Mouse (Mus musculus) MEL (cell line): Measurements from ENCODE around the gene Tmppe.

ENCODE experiments used
- CTCF ChIP-seq, 3 experiments: IDR thresholded peaks in 2 of 3; conservative IDR thresholded peaks in 1 of 3; 2 replicates each; pipeline ENCODE4 v1.5.1; 2011 to 2012; ENCODE audit warnings: low read length in 3 of 3, low read depth in 2 of 3, mild to moderate bottlenecking in 2 of 3, improper control_type of control experiment in 1 of 3, inconsistent platforms in 1 of 3, mixed read lengths in 1 of 3, moderate library complexity in 1 of 3; ENCODE audit not compliant: control insufficient read depth in 1 of 3, insufficient read depth in 1 of 3, poor library complexity in 1 of 3, severe bottlenecking in 1 of 3
- EP300 ChIP-seq, 2 experiments: IDR thresholded peaks; 2 replicates each; pipeline ENCODE4 v1.6.1; 2011; ENCODE audit warnings: improper control_type of control experiment in 2 of 2, low read length in 2 of 2, low read depth in 1 of 2, mild to moderate bottlenecking in 1 of 2
- MAX ChIP-seq: IDR thresholded peaks from 2 replicates; pipeline ENCODE4 v1.6.1; 2011; ENCODE audit warnings: low read length, improper control_type of control experiment
- POLR2A ChIP-seq, 2 experiments: IDR thresholded peaks; 2 replicates each; pipeline ENCODE4 v1.6.1; 2011 to 2012; ENCODE audit warnings: low read length in 2 of 2, mild to moderate bottlenecking in 2 of 2, control low read depth in 1 of 2, improper control_type of control experiment in 1 of 2, low read depth in 1 of 2, moderate library complexity in 1 of 2; ENCODE audit not compliant: control insufficient read depth in 1 of 2, insufficient read depth in 1 of 2, poor library complexity in 1 of 2
- RAD21 ChIP-seq: IDR thresholded peaks from 2 replicates; pipeline ENCODE4 v1.6.1; 2011; ENCODE audit warnings: mild to moderate bottlenecking, low read depth, low read length, improper control_type of control experiment
- TAL1 ChIP-seq: IDR thresholded peaks from 2 replicates; pipeline ENCODE4 v1.6.1; 2012; ENCODE audit warnings: mild to moderate bottlenecking, inconsistent platforms, low read length, moderate library complexity, mixed read lengths
- ZC3H11A ChIP-seq: IDR thresholded peaks from 2 replicates; pipeline ENCODE4 v1.6.1; 2012; ENCODE audit warnings: low read depth, mild to moderate bottlenecking, inconsistent platforms, low read length, improper control_type of control experiment
- ZKSCAN1 ChIP-seq: IDR thresholded peaks from 2 replicates; pipeline ENCODE4 v1.6.1; 2012; ENCODE audit warnings: low read depth, mild to moderate bottlenecking, inconsistent platforms, low read length, improper control_type of control experiment, moderate library complexity
- ZNF384 ChIP-seq: IDR thresholded peaks from 2 replicates; pipeline ENCODE4 v1.6.1; 2012; ENCODE audit warnings: low read depth, mild to moderate bottlenecking, inconsistent platforms, low read length, improper control_type of control experiment

DNA sequence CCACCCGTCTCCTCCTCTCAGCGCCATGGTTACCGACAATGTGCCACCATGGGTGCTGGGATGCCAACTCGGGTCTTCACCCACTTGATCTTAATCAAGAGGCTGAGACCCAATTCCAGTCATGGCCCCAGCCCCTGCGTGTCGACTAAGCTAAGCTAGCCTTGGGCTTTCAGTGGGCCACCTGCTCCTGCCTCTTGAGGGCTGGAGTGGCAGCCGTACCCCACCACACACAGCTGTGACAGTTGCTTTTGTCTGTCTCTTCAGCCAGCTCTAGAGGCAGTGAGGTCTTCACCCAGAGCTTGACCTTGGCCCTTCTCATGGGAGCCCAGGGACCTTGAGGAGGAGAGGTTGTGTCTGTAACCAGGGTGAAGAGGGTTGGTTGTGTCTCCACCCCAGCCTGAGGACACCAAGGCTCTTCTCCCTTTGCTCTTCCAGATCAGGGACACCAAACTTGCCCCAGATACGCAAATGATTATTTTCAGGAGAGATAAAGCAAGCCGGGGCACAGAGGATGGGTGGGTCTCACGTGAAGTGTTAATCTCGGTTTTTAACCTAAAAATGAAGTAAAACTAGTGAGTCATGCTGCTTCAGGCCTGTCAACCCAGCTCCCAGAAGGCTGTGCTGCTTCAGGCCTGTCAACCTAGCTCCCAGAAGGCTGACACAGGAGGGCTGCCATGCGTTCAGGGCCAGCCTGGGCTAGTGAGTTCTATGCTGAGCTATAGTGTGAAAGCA lies 27.4 kb downstream of the Tmppe start:
- no peak for TF ChIP-seq ZC3H11A
- TF ChIP-seq ZKSCAN1, result no peak
- TF ChIP-seq CTCF (IDR thresholded peaks at IDR 0.05 in 2 of 3, conservative IDR thresholded peaks at IDR 0.05 in 1 of 3; ENCODE audit: control insufficient read depth in 1 of 3, insufficient read depth in 1 of 3, low read depth in 2 of 3, low read length in 3 of 3, poor library complexity in 1 of 3, severe bottlenecking in 1 of 3), result no peak
- no peak for TF ChIP-seq TAL1
- TF ChIP-seq RAD21, result no peak
- TF ChIP-seq EP300 (IDR thresholded peaks at IDR 0.05; ENCODE audit: low read depth in 1 of 2, low read length in 2 of 2), result peak; percentile 78 to 83
- TF ChIP-seq ZNF384, result no peak
- TF ChIP-seq MAX, result peak; percentile 56
- peak; percentile 33 to 41; a peak in 1 of 4 replicates for TF ChIP-seq POLR2A (IDR thresholded peaks at IDR 0.05; ENCODE audit: control insufficient read depth in 1 of 2, insufficient read depth in 1 of 2, low read depth in 1 of 2, low read length in 2 of 2, poor library complexity in 1 of 2)
